Mouse (Mus musculus) cortical plate, adult 2 months (tissue): ENCODE measurements around the gene Lrrc28. TPM values are rescaled to one million over a fixed set of nuclear protein-coding genes. Genes with fewer than 3 reads are reported as not detected.
"Not testable (repeated sequence)": the region's sequence is repeated elsewhere in the genome, so short reads cannot be mapped to it uniquely, and the experiment has no call there.

Experiments
- H3K27ac ChIP-seq: fragments of 200-500 bp; 2 replicates; pipeline ENCODE4 v1.5.1; 2012; ENCODE audit warnings: low read length, control low read depth, inconsistent platforms; ENCODE audit not compliant: insufficient read depth
- H3K4me1 ChIP-seq: fragments of 200-500 bp; 2 replicates; pipeline ENCODE4 v1.6.1; 2011; ENCODE audit warnings: low read length; ENCODE audit not compliant: control insufficient read depth, insufficient read depth
- H3K4me3 ChIP-seq: fragments of 200-500 bp; 2 replicates; pipeline ENCODE4 v1.5.1; 2011; ENCODE audit warnings: mild to moderate bottlenecking, low read length, control low read depth; ENCODE audit not compliant: insufficient read depth
- CTCF ChIP-seq: fragments of 200-500 bp; IDR thresholded peaks from 2 replicates; pipeline ENCODE4 v1.5.1; 2011; ENCODE audit warnings: mild to moderate bottlenecking, control low read depth, low read length; ENCODE audit not compliant: insufficient read depth; ENCODE audit errors: extremely low read depth
- POLR2A ChIP-seq: fragments of 200-500 bp; IDR thresholded peaks from 2 replicates; pipeline ENCODE4 v1.6.1; 2011; ENCODE audit warnings: mild to moderate bottlenecking, low read length, control low read depth; ENCODE audit not compliant: insufficient read depth; ENCODE audit errors: extremely low read depth
- polyA plus RNA-seq: library from polyadenylated mRNA; depleted of rRNA; stranded (reverse); fragments of >200 nt; gene quantifications from 2 replicates; pipeline ENCODE4 v1.2.3, GENCODE M21; 2012

The Lrrc28 gene
- polyA plus RNA-seq, 1 experiment = 43.1 TPM

DNA sequence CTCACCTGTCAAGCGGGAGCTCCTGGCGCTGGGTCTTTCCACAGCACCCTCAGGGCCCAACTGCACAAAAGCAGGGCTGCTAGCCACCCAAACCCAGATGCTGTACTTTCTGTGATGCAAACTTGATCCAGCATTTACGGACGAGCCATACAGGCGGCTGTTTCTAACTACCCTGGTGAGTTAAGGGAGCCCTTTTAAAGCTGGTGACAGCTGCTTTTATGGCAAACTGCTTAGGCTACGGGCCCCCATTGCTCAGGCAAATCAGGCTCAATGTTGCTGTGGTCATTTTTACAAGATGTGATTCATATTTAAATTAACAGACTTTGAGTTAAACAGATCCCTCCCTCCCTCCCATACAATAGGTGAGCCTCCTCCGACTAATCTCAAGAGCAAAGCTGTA, 121.7 kb downstream of the Lrrc28 start:
- TF ChIP-seq CTCF (no peak), POLR2A (no peak)
- Histone ChIP-seq H3K27ac (no peak overlapping the region), H3K4me1 (no peaks in the 10 kb centered on the region), H3K4me3 (no peak overlapping the region)

DNA sequence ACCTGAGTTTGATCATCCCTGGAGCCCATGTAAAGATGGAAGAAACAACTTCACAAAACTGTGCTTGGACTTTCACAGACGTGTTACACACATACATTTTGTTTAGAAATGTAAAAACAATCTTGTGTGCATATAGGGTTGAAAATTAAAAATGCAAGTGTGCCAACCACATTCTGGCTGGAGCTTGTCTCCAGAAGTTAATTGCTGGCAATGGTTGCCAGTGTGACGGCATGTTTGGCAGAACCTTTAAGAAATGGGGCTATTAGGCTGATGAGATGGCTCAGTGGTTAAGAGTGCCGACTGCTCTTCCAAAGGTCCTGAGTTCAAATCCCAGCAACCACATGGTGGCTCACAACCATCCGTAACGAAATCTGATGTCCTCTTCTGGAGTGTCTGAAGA, 123.3 kb downstream of the Lrrc28 start:
- H3K27ac ChIP-seq, H3K4me1 ChIP-seq, H3K4me3 ChIP-seq: not testable (repeated sequence)

- peak; percentile 32; the same call in 1 of the 2 replicates for TF ChIP-seq CTCF
- TF ChIP-seq POLR2A = no peak
- H3K4me3 ChIP-seq = no peak overlapping the region
- H3K4me1 ChIP-seq = no peaks in the 10 kb centered on the region
- no peak overlapping the region for H3K27ac ChIP-seq
Observed at GRCm38 (mm10) chr7:67520959-67521358, 124.1 kb downstream of the Lrrc28 start.

DNA sequence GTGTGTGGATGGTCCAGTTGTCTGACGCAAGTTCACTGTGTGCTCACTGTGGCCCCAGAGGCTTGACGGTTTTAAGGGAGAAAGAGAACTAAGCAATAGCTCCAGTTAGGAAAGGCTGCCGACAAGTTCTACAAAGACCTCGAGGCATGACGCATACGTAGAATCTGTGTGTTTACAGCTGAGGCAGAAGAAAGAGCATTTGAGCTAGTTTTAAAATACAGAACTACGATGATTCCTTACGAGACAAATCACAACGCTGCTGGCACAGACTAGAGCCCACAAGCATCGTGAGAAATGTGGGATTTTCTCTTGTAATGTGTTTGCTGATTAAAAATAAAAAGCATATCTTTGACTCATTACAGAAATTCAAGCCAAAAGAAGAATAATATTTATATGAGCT, 125.1 kb downstream of the Lrrc28 start:
- H3K4me1 ChIP-seq = no peaks in the 10 kb centered on the region
- no peak for TF ChIP-seq CTCF
- TF ChIP-seq POLR2A = no peak
- H3K4me3 ChIP-seq = no peak overlapping the region
- H3K27ac ChIP-seq = no peak overlapping the region

DNA sequence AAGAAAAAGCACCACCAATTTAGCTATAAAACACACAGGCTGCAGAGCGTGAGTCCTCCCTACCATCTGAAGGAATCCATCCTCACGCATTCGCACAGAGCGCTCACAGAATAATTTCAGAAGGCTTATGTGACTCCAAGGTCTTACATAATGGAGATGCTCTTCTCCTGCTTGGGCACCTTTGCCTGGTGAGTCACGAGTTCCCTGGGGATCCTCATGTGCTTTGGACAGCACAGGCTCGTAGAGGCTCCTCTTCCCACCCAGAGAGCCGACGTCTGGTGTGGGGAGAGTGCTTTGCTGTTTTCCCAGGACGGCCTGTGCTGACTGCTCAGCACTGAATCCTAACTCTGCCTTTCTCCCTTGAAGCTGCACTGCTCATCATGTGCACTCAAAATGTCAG, 129.4 kb downstream of the Lrrc28 start:
- peaks cover 1% of the 10 kb centered on the region; the same call in 1 of the 2 replicates for H3K4me1 ChIP-seq
- no peak for TF ChIP-seq POLR2A
- TF ChIP-seq CTCF = no peak
- no peak overlapping the region for H3K4me3 ChIP-seq
- H3K27ac ChIP-seq = no peak overlapping the region

GRCm38 (mm10) chr7:67514893-67515292, 130.2 kb downstream of the Lrrc28 start:
- Histone ChIP-seq H3K27ac (no peak overlapping the region), H3K4me3 (no peak overlapping the region), H3K4me1 (peaks cover 1% of the 10 kb centered on the region; the same call in 1 of the 2 replicates)
- TF ChIP-seq CTCF (no peak), POLR2A (no peak)

GRCm38 (mm10) chr7:67514380-67514779, 130.7 kb downstream of the Lrrc28 start:
- TF ChIP-seq CTCF (no peak), POLR2A (no peak)
- H3K4me3 ChIP-seq = no peak overlapping the region
- no peak overlapping the region for H3K27ac ChIP-seq
- H3K4me1 ChIP-seq = peaks cover 1% of the 10 kb centered on the region; the same call in 1 of the 2 replicates

DNA sequence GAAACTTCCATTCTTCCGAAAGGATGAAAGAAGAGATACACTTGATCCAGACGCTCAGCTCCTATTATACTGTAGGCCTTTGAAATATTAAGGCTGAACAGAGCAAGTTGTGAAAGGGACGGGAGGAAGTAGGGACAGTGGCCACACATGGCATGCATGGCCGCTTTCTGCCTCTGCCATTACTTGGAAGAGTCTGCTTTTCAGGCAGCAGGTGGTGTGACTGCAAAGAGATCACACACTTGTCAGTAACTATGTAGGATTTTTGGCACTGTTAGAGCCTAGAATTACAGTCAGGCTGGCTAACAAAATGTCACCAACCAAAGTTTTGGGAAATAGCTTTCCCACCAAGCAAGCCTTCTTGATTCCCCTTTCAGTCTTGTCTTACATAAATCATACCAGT, 131.4 kb downstream of the Lrrc28 start:
- no peak for TF ChIP-seq CTCF
- TF ChIP-seq POLR2A = no peak
- Histone ChIP-seq H3K4me3 (no peak overlapping the region), H3K4me1 (peaks cover 1% of the 10 kb centered on the region; the same call in 1 of the 2 replicates), H3K27ac (no peak overlapping the region)

- H3K4me1 ChIP-seq = peaks cover 1% of the 10 kb centered on the region; the same call in 1 of the 2 replicates
- H3K27ac ChIP-seq = no peak overlapping the region
- H3K4me3 ChIP-seq = no peak overlapping the region
- TF ChIP-seq POLR2A (no peak), CTCF (no peak)
Observed at GRCm38 (mm10) chr7:67511606-67512005, 133.5 kb downstream of the Lrrc28 start.

GRCm38 (mm10) chr7:67503281-67504010, 141.6 kb downstream of the Lrrc28 start:
- no peak for TF ChIP-seq CTCF
- H3K4me1 ChIP-seq = peaks cover 11% of the 10 kb centered on the region
- H3K4me3 ChIP-seq = no peak overlapping the region
- 0 out of 2 replicates have a peak overlapping the region, but pooled peaks have one; percentile 6 for H3K27ac ChIP-seq

- no peak for TF ChIP-seq CTCF
- TF ChIP-seq POLR2A = no peak
- H3K27ac ChIP-seq = no peak overlapping the region
- H3K4me3 ChIP-seq = no peak overlapping the region
- H3K4me1 ChIP-seq = peaks cover 11% of the 10 kb centered on the region
Observed at GRCm38 (mm10) chr7:67502631-67503030, 142.4 kb downstream of the Lrrc28 start.
